Mouse (Mus musculus) thymus, postnatal 0 days (tissue): Measurements from ENCODE around the gene Tnfsf8. TPM values are rescaled to one million over a fixed set of nuclear protein-coding genes. Genes with fewer than 3 reads are reported as not detected.

Experiments used
- DNase-seq: peaks from one replicate; pipeline ENCODE4 v3.0.0-alpha.2; 2015; ENCODE audit warnings: low spot score
- polyA plus RNA-seq: library from polyadenylated mRNA; unstranded; fragments of >200 nt; fragmentation: Nextera tagmentation; extraction: Ambion mirVana; gene quantifications from 2 replicates; pipeline ENCODE4 v1.2.1, GENCODE M21; 2015

The Tnfsf8 gene
- polyA plus RNA-seq, 1 experiment from 2014 or later: 0.86 TPM

DNA sequence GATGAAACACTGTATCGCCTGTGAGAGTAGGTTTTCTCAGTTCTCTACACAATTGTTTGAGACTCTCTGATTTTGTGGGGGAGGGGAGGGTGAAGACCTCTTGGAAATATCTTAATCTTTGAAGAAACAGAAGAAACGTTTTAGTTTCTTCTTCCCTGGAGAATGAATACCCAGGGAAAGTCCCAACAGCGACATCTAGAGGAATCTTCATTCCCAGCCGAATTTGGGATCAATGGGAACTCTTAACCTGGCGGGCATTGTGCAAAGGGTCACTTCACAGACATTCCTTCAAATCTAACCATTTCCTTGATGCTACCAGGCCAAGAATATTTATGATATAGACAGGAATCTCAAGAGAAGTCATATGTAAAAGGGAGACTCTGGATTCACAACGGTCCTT is 17.2 kb downstream of the Tnfsf8 start:
- DNase-seq: no peak

DNA sequence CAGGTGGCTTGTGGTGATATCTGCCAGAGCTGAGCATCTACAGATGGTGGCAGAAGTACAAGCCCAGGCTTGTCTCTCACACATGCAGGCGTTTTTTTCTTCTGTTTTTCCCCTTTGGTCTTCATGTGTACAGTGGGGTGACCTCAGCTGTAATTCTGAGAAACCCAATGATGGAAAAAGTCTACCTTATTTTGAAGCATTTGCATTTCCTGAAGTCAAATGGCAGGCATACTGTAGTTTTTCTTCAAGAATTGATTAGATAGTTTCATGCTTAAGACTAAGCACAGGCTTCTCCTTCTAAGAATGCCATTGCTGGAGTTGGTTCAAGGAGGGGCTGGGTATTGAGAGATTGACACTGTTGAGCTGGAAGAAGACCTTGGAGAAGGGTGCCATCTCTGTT is 18.9 kb downstream of the Tnfsf8 start:
- DNase-seq: no peak

DNA sequence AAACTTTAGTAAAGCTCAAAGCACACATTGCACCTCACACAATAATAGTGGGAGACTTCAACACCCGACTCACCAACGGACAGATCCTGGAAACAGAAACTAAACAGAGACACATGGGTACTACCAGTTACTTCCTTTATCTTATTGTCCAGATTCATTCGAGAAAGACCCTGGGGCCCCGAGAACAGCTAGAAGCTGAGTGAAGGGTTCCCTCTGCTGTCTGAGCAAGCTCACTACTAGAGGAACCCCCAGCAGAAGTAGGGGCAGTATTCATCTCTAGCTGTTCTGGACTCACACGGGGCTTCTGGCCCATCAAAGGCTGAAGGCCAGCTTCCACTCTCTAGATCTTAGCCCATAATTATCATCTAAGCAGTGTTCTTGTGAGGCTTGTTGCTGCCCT is 20.7 kb downstream of the Tnfsf8 start:
- peak; percentile 25 for DNase-seq

DNA sequence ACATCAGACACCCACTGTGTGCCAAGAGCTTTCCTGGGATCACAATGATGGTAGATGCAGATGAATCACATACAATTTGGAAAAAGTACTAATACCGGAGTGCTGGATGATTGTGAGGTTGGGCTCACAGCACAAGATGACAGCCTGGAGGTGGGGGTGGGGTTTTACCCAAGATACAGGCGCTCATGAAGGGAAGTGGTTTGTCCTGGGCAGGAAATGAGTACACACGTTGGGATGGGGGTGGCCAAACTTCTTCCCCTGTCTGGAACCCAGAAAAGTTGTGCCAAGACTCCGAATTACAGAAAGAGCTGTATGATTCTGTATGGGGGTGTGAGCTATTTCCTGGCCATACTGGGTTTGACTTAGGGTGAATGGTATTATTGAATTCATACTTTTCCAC is 38.0 kb downstream of the Tnfsf8 start:
- peak; percentile 31 for DNase-seq

DNA sequence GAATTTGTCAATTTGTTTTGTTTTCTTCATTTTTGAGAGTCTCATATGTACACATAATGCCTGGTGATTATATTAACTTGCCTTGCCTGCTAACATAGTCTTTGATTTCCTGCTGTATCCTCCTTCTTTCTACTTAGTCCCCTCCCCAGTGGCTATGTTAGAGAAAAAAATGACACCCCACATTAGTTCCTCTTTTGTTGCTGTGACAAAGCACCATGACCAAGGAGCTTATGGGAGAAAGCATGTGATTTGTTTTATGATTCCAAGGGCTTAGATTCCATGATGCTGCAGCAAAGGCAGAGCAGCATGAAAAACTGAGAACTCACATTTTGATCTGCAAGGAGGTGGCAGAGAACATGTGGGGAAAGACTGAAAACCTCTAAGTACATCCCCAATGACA is 43.6 kb downstream of the Tnfsf8 start:
- no peak for DNase-seq

DNA sequence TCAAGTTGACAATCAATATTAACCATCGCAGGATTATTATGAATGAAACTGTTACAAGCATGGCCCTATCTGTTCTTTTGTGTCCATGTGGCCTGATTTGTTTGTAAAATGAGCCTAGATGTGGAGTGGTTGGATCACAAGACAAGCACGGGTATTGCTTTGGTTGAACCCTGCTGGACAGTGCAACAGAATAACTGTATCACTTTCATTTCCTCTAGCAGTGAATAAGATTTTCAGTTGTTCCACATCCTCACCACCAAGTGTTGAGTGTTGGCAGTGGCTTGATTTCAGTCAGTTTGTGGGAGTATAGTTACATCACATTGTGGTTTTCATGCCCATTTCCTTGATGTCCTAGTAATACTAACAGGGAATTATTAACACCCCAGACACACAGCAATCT is 45.5 kb downstream of the Tnfsf8 start:
- DNase-seq: no peak

DNA sequence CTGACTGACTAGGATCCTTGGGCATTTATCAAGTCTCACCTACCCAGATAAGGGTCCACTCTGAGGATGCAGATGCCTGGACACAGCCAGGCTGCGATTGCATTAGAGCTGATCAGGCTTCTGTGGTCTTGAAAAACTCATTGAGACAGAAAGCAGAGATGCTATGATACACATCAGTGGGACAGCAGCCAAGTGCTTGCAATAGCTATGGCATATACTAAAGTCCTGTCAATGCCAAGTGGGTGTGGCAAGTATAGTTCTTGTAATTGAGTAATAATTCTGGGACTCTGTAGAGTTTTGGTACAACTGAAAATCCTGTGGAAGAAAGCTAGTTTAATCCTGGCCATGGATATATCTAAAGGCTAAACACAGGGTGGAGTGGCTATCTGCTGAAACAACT is 63.1 kb downstream of the Tnfsf8 start:
- no peak for DNase-seq

DNA sequence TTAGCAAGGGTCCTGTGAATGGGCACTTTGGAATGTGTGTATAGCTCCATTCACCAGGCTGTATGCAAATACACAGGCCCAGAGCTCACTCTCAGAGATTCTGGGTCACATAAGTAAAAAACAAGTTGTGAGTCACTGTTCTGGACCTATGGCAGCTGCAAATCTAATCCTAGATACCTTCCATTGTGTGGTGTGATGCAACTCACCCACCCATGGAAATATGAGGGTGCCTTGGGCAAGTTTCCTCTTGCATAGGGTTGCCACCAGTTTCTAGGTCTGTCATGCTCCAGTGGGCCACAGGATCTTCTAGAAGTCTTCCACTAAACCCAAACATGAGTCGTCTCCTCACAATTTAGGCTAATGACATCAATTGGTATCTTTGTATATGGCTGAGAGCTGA is 64.6 kb downstream of the Tnfsf8 start:
- DNase-seq: no peak

DNA sequence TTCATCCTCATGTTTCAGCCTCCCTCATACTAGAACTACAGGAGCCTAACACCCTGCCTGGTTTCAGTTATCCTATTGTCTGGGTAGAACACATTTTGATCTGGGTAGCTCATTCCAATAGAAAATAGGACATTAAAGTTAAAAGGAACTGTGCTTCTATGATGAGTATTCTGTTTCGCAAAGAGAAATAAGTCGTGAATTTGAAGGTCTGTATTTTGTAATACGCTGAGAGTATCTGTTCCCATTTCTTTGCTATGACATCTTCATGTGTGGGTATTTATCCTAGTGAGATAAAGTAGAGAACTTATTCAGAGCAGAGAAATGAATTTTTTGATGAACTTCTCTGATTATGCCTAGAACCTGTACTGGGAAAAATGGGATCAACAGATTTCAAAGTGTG is 68.8 kb downstream of the Tnfsf8 start:
- no peak for DNase-seq

DNA sequence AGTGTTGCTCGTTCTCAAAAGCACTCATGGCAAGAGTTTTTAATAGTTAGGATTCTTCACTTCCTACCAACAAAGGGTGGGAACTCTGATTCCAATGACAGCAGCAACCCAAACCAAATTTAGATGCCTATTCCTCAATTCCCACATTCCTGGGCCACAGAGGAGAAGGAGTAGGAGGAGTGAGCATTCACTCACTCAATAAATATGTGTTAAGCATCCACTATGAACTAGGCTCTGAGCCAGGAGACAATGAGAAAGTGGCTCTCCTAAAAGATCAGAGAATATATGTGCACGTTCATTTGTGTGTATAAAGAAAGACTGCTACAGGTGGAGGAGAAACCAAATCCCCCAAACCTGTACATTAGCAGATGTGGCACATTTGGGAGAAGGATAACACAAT is 75.7 kb downstream of the Tnfsf8 start:
- no peak for DNase-seq

DNA sequence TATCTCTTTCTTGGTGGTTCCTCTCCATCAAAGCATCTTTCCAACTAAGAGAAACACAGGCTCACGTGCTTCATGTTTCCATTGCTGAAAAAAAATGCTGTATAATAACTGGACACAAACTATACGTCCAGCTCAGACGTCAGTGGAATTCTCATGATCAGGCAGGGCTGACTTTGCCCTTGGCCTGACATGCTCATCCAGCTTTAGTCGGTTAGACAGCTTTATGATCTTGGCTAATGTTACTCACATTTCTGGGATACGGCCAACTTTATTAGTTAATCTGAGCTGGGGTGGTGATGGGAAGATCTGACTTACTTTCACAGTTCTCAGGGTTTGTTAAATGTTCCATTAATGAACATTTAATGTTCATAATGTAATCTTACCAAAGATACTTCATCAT is 77.3 kb downstream of the Tnfsf8 start:
- DNase-seq: no peak

DNA sequence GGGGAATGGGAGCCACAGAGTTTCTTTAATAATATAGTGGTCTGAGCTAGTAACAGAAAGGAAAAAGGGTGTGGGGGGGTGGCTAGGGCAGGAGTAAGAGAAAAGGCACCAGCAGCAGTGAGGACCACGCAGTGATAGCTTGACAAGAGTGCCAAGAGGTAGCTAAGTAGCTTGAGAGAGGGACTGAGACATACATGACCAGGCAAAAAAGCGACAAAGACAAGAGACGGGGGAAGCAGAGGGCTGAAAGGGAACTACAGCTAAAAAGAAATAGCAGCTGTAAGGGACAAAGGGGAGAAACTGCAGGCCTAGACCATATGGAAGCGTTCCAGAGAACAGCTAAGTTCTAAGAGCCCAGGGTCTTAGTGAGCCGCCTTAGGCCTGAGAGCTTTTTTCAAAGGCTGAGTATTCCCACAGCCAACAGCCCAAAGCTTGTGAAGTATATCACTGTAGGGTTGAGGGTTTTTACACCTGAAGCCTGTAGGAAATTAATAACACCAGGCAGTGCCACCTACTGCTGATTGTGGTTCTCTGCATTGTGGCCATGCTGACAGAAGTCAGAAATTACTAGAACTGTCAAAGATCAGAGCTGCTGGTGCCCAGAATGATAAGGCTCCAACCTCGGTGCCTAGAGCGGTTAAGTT is 78.1 kb downstream of the Tnfsf8 start:
- DNase-seq: peak; percentile 7

Other genes starting within 250 kb of the Tnfsf8 start
- gene Tex48, start 238.9 kb downstream of the Tnfsf8 start, polyA plus RNA-seq: not detected in 2 replicates
- not detected in 2 replicates for gene Gm11214, start 198.0 kb downstream of the Tnfsf8 start, polyA plus RNA-seq
- gene Tnfsf15, start 116.2 kb downstream of the Tnfsf8 start, polyA plus RNA-seq: 0.28 and 0.48 TPM in 2 replicates
- gene Tnc, start 185.7 kb upstream of the Tnfsf8 start, polyA plus RNA-seq: 119 and 120 TPM in 2 replicates